Comparison of ENCODE assay signal across 9 mouse cellular contexts in the genomic region with DNA sequence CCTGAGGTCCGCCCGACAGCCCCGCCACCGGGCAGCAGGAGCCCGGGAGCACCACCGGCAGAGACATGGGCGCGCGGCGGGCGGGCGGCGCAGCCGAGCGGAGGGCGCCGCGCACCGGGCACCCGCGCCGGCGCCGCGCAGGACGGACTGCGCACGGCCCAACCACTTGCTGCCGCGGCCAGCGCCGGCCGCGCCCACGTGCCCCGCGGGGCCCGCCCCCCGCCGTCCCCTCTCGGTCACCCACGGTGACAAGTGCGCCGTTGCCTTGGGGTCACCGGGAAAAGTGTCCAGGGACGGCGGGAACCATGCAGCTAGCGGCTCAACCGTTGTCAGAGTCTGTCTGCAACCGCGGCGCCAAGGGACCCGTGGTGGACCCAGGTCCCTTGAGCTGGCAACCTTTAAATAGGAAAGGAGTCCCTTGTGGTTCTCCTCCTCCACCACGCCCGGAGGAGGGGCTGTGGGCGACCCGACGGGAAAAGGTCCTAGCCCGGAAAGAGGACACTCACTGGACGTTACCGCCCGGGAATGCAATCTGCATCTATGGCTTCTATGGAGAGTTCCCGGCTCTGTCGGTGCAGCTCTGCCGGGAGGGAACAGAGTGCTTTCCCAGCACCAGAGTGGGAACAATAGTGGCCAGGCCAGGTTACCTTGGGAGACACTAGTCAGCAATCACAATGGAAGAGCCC. TPM values are rescaled to one million over a fixed set of nuclear protein-coding genes. Genes with fewer than 3 reads are reported as not detected.
DNase-seq lines count a peak whose midpoint lies in the region; ATAC-seq and TF ChIP-seq lines count a peak whose summit lies in the region.
"Had no signal": no experiment of that assay in that cellular context is flagged by ENCODE, and none has a peak within 500 bp of the region (broad histone marks: within the 10 kb centered on the region; RNA-seq: fewer than 3 reads in every experiment).

Fam189a2 (minus strand) TSS at position 149 of the 686 bp plus-strand sequence.

- H3K9ac ChIP-seq in hindbrain, postnatal 0 days (replicated peaks; ENCODE audit: low read length): peak within 1 kb of the TSS; percentile 68
- peak within 1 kb of the TSS; percentile 73 for H3K9ac ChIP-seq in limb, embryonic 13.5 days
- H3K9ac ChIP-seq in neural tube, embryonic 11.5 days (ENCODE audit: low read length): peak within 1 kb of the TSS; percentile 69

- peak; percentile 90 for ATAC-seq in hindbrain, postnatal 0 days
- ATAC-seq in limb, embryonic 13.5 days (ENCODE audit: low FRiP score, low read depth): peak; percentile 66
- ATAC-seq in neural tube, embryonic 11.5 days (ENCODE audit: insufficient read depth, low FRiP score, low TSS enrichment): peak; percentile 78; the same call in 1 of the 2 replicates
- no peak for ATAC-seq in CD4-positive, CD25-positive, alpha-beta regulatory T cell, adult 4 months

- no peaks in the 10 kb centered on the region for H3K36me3 ChIP-seq in hindbrain, postnatal 0 days (ENCODE audit: insufficient read depth, low read length)
- no peaks in the 10 kb centered on the region for H3K36me3 ChIP-seq in limb, embryonic 13.5 days
- H3K36me3 ChIP-seq in neural tube, embryonic 11.5 days (ENCODE audit: control insufficient read depth, insufficient read depth, low read length): no peaks in the 10 kb centered on the region

- peak within 1 kb of the TSS; percentile 66 for H3K4me3 ChIP-seq in left cerebral cortex, adult 2 months
- peak within 1 kb of the TSS; percentile 79 for H3K4me3 ChIP-seq in hindbrain, postnatal 0 days (ENCODE audit: low read length)
- H3K4me3 ChIP-seq in limb, embryonic 13.5 days: peak within 1 kb of the TSS; percentile 62
- peak within 1 kb of the TSS; percentile 58 for H3K4me3 ChIP-seq in neural tube, embryonic 11.5 days (ENCODE audit: low read depth, low read length)

- H3K9me3 ChIP-seq in hindbrain, postnatal 0 days (ENCODE audit: low read length): no peaks in the 10 kb centered on the region
- H3K9me3 ChIP-seq in limb, embryonic 13.5 days: no peaks in the 10 kb centered on the region
- H3K9me3 ChIP-seq in neural tube, embryonic 11.5 days (ENCODE audit: control insufficient read depth, low read length): no peaks in the 10 kb centered on the region

- peak within 1 kb of the TSS; percentile 92 for H3K4me2 ChIP-seq in hindbrain, postnatal 0 days (ENCODE audit: low read depth, low read length)
- peak within 1 kb of the TSS; percentile 98 for H3K4me2 ChIP-seq in limb, embryonic 13.5 days (replicated peaks)
- peak within 1 kb of the TSS; percentile 96 for H3K4me2 ChIP-seq in neural tube, embryonic 11.5 days (ENCODE audit: low read depth)

- TF ChIP-seq CTCF in left cerebral cortex, adult 2 months (IDR thresholded peaks at IDR 0.05): no peak
- TF ChIP-seq CTCF in hindbrain, postnatal 0 days (IDR thresholded peaks at IDR 0.05; ENCODE audit: low read depth): no peak

- intact Hi-C loops in left cerebral cortex, adult 2 months (cut with DNase I): no loop called here

- H3K4me1 ChIP-seq in hindbrain, postnatal 0 days (ENCODE audit: insufficient read depth, low read length): no peaks in the 10 kb centered on the region
- H3K4me1 ChIP-seq in limb, embryonic 13.5 days: peaks cover 7% of the 10 kb centered on the region
- 0 out of 2 replicates have a peak, but pooled peaks cover 5% of the 10 kb centered on the region for H3K4me1 ChIP-seq in neural tube, embryonic 11.5 days (ENCODE audit: control insufficient read depth, insufficient read depth, low read length)

- H3K27me3 ChIP-seq in hindbrain, postnatal 0 days (ENCODE audit: insufficient read depth, low read length): no peaks in the 10 kb centered on the region; the same call in 1 of the 2 replicates
- H3K27me3 ChIP-seq in limb, embryonic 13.5 days: peaks cover 58% of the 10 kb centered on the region
- peaks cover 18% of the 10 kb centered on the region for H3K27me3 ChIP-seq in neural tube, embryonic 11.5 days (ENCODE audit: control insufficient read depth, insufficient read depth, low read length)
- H3K27me3 ChIP-seq: CH12.LX had no signal

- WGBS in hindbrain, postnatal 0 days: 0% methylated on average over 47 of the region's 65 CpGs
- WGBS in limb, embryonic 13.5 days: under 1% methylated on average over 38 of the region's 65 CpGs
- under 1% methylated on average over 41 of the region's 65 CpGs for WGBS in neural tube, embryonic 11.5 days

- 0 out of 2 replicates have a peak within 1 kb of the TSS, but pooled peaks have one; percentile 32 for H3K27ac ChIP-seq in left cerebral cortex, adult 2 months
- peak within 1 kb of the TSS; percentile 69; the same call in 1 of the 2 replicates for H3K27ac ChIP-seq in hindbrain, postnatal 0 days
- H3K27ac ChIP-seq in limb, embryonic 13.5 days: no peak within 1 kb of the TSS
- no peak within 1 kb of the TSS for H3K27ac ChIP-seq in neural tube, embryonic 11.5 days (ENCODE audit: low read depth, low read length)

- peak; percentile 36 to 47 for DNase-seq in left cerebral cortex, adult 2 months (ENCODE audit: extremely low spot score in 1 of 2, low spot score in 2 of 2)
- DNase-seq in left cerebral cortex, adult 9 months (ENCODE audit: low spot score in 2 of 2): no peak
- DNase-seq in cerebellum, postnatal 10 days: peak; percentile 34 to 55
- peak; percentile 42 for DNase-seq in gastrocnemius, postnatal 25 days
- peak; percentile 74 for DNase-seq in hindbrain, postnatal 0 days (ENCODE audit: low spot score)
- no peak for DNase-seq in neural tube, embryonic 11.5 days (ENCODE audit: low spot score)

RNA-seq across cellular contexts. Expression of gene Fam189a2, which starts in this region (rescaled TPM):
- 10 to 100 TPM in 1 of 2 experiments, 1 to 10 TPM in 1; 9.7 to 10.4 TPM for total RNA-seq in left cerebral cortex, adult 2 months (2021)
- 10 to 100 TPM; 22.5 to 31.0 TPM for total RNA-seq in gastrocnemius, postnatal 25 days (2021)
- 12.8 and 16.9 TPM in 2 replicates for total RNA-seq in hindbrain, postnatal 0 days (2014; rRNA removed)
- polyA plus RNA-seq in hindbrain, postnatal 0 days (2015; fragmentation: Nextera tagmentation; extraction: Ambion mirVana): 2.7 and 2.9 TPM in 2 replicates
- 0.25 and 0.36 TPM in 2 replicates for polyA plus RNA-seq in limb, embryonic 13.5 days (2015; fragmentation: Nextera tagmentation; extraction: Ambion mirVana)
- 1.9 and 2.4 TPM in 2 replicates for polyA plus RNA-seq in neural tube, embryonic 11.5 days (2014; fragmentation: Nextera tagmentation; extraction: Ambion mirVana)
- polyA plus RNA-seq in CD4-positive, CD25-positive, alpha-beta regulatory T cell, adult 4 months (2017; shearing (Covaris generic)): not detected
- total RNA-seq: CH12.LX had no signal

Comparison
In these comparisons a context has a peak if more than half of its experiments do, and no peak if none do; other contexts are left out.
1. DNase-seq: peak in left cerebral cortex, adult 2 months (2 of 2), cerebellum, postnatal 10 days (2 of 2), gastrocnemius, postnatal 25 days (single experiment) and hindbrain, postnatal 0 days (single experiment); none in left cerebral cortex, adult 9 months (0 of 2) and neural tube, embryonic 11.5 days (single experiment).
2. Peak in ATAC-seq, H3K4me3 ChIP-seq, H3K9ac ChIP-seq and H3K4me2 ChIP-seq in limb, embryonic 13.5 days; RNA of the gene not detected or under 1 TPM.
3. H3K27ac ChIP-seq: peak in left cerebral cortex, adult 2 months (single experiment) and hindbrain, postnatal 0 days (single experiment); none in limb, embryonic 13.5 days (single experiment) and neural tube, embryonic 11.5 days (single experiment).
4. Peak in every context shown above with its lines, with median percentiles within 50 percentile points of each other: H3K4me3 ChIP-seq, H3K4me2 ChIP-seq and H3K9ac ChIP-seq.